Mouse (Mus musculus): ENCODE measurements around the gene Gm5460.

The Gm5460 gene

GRCm38 (mm10) chr14:34016381-34016780 lies at the start of gene Gm5460:
Gm5460 (plus strand) TSS chr14:34016758.
- no peak for DNase-seq (ENCODE audit: low read depth, low spot score)

GRCm38 (mm10) chr14:33972679-33973078 lies 43.9 kb upstream of the Gm5460 start:
- DNase-seq (ENCODE audit: low read depth, low spot score): no peak

DNA sequence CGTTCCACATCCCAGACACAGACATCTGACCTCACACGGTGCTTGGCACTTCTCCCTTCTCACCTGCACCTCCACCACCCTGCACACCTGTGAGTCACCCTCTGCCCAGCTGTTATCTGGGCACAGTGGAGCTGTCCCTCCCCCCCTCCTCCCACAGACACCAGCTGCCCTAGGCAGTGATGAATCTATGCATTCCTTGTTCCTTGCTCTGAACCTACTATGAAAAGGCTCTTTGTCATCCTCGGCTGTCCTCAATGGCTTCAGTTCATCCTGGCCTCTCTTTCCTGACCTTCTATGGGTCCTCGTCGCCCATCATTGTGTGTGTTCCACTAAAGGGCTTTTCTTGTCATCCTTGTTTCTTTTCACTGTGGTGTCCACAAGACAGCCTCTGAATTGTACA lies 41.8 kb upstream of the Gm5460 start:
- DNase-seq (ENCODE audit: low read depth, low spot score): no peak

DNA sequence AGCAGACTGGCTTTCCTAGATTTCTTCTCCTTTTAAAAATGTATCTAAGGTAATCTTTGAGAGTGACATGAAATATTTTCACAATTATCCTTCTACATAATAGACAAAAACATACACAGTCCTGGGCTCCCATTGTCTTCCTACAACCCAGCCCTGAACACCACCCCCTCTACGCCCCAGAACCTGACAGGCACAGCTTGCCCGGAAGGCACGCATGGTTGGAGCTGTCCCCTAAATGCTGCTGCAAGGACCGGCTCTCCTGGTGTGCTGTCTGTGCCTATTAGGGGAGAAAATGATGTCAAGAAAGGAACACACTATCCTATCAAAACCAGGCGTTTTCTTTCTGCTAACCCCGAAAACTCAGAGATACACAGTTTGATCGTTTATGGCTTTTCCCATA lies 38.8 kb upstream of the Gm5460 start:
- no peak for DNase-seq (ENCODE audit: low read depth, low spot score)

DNA sequence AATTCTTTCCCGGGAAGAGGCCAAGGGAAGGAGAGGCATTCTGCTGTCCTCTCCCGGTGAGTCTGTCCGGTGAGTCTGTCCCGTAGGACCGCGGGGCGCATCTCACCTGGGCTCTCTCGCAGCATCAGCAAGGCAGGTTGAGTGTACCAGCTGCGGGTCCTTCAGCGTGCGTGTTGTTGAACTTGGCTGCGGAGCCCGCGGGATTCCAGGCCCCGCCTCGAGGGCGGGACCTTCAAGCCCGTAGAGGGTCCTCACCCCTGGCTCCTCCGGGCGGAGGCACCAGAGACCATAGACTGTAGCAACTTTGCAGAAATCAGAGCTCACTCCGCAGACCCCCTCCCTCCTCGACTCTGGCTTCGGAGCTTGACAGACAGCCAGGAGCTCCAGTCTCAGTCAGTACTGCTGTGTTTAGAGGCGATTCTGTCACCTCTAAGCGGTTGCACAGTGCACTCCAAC lies 37.9 kb upstream of the Gm5460 start, which contains the start of gene Zfp488:
TSS of gene Zfp488 (minus strand) at position 161 of the 456 bp plus-strand sequence.
- DNase-seq (ENCODE audit: low read depth, low spot score): no peak

DNA sequence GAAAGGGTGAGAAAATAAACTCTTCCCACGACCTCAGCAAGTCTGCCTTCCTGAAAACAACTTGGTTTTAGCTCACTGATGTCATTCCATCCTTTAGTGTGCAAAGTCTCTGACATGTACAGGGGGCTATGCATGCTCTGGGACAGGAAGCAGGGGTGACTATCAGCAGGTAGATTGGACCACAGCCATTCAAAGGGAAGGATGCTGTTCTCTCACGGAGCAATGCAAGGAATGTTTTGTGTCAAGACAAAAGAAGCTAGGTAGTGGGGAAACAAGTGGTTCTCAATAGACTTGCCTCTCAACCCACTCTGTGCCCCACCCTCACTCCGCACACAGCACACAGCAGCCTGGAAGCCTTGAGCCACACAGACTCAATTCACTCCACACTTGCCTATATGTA lies 27.4 kb upstream of the Gm5460 start:
- DNase-seq (ENCODE audit: low read depth, low spot score): no peak

GRCm38 (mm10) chr14:33991971-33992370 lies 24.6 kb upstream of the Gm5460 start:
- DNase-seq (ENCODE audit: low read depth, low spot score): no peak

GRCm38 (mm10) chr14:33993051-33993450 lies 23.5 kb upstream of the Gm5460 start:
- DNase-seq (ENCODE audit: low read depth, low spot score): no peak

DNA sequence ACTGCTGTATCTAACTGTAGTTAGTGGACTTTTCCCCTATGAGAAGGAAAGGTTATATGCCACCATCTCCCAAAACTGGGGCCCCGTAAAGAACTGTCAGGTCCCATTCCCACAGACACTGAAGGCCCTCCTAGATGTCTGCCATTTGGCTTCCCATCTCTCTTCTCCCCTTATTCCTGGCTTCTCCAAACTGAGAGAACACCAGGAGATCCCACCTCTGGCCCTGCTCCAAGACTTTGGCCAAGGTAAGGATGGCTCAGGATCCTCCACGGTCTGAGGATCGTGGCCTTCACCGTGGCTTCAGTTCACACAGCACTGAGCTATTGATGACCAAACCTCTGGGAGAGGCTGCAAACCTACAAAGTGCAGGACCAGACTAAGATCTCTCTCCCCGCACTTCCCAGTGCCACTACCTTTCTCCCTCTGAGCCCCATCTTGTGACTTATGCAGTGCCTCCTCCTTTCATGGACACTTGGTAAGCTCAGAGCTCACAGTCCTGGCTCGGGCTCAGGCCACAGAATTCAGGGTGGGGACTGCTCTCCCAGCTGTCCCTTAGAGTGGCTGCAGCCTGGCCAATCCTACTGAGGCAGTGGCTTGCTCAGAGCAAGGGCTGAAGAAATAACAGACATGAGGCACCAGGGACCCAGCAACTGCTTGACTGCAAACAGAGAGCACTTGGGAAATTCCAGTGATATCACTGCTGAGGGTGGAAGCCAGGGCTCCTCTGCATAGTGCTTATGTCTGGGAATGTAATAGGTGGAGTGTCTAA lies 22.9 kb upstream of the Gm5460 start:
- DNase-seq (ENCODE audit: low read depth, low spot score): no peak

GRCm38 (mm10) chr14:33997427-33997826 lies 19.1 kb upstream of the Gm5460 start:
- no peak for DNase-seq (ENCODE audit: low read depth, low spot score)

GRCm38 (mm10) chr14:34000076-34000475 lies 16.5 kb upstream of the Gm5460 start:
- DNase-seq (ENCODE audit: low read depth, low spot score): no peak

- DNase-seq (ENCODE audit: low read depth, low spot score): no peak
These were observed 15.1 kb upstream of the Gm5460 start for GRCm38 (mm10) chr14:34001445-34001844.

DNA sequence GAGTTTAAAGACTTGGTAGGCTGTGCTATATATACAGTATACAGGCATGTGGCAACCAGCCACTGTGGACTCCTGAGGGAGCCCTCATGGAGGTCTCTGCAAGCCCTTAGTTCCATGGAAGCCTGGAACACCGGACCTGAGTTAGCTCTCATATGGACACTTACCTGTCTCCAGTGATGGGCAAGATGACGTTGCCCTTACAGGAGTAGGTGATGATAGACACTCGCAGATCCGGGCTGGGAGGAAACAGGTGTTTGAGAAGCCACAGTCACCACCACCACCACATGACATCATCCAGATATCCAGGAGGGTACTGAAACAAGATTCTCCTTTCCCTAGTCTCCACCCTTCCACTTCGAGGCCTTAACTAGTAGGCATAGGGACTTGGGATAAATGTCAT lies 14.2 kb upstream of the Gm5460 start:
- DNase-seq (ENCODE audit: low read depth, low spot score): no peak

GRCm38 (mm10) chr14:34015063-34015462 lies 1.5 kb upstream of the Gm5460 start, which contains the start of gene Gm30083:
Gm30083 (minus strand) TSS chr14:34015182.
- no peak for DNase-seq (ENCODE audit: low read depth, low spot score)

GRCm38 (mm10) chr14:34016938-34017337 lies 380 bp downstream of the Gm5460 start:
- no peak for DNase-seq (ENCODE audit: low read depth, low spot score)

- no peak for DNase-seq (ENCODE audit: low read depth, low spot score)
These were observed 10.2 kb downstream of the Gm5460 start for GRCm38 (mm10) chr14:34026710-34027109.

DNA sequence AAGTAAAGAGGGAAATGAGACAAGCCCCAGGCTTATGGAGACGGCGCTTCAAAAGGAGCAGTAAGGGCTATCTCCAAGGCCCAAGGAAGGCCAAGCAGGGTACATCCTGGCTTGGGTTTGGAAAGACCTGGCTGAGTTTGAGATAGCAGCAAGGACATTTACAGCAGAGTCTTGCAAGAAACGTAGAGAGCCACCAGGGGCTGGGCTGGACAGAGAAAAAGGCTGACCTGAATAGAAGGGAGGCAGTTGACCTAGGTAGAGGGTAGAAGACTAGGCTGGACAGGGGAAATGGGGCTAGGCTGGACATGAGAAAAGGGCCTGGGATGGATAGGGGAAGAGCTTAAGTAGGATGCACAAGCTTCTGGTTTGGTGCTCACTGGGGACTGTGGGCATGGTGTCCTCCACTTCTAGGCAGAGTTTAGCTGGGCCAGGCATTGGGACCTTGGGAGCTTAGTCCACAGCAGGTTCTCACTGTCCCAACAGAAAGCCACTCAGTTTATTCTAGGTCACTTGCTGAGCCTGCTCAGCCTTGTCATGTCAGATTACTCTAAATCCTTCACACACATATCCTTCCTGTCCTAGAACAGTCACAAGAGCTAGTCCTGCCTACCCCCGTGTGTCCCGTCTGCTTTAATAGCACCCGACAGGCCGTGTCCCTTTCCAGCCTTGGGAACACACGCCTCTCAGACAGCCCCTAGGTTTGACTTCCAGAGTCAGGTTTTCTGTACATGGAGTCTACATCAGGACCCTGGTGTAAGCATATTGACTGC lies 17.5 kb downstream of the Gm5460 start:
- no peak for DNase-seq (ENCODE audit: low read depth, low spot score)

- no peak for DNase-seq (ENCODE audit: low read depth, low spot score)
These were observed 24.7 kb downstream of the Gm5460 start for GRCm38 (mm10) chr14:34041241-34041640.

DNA sequence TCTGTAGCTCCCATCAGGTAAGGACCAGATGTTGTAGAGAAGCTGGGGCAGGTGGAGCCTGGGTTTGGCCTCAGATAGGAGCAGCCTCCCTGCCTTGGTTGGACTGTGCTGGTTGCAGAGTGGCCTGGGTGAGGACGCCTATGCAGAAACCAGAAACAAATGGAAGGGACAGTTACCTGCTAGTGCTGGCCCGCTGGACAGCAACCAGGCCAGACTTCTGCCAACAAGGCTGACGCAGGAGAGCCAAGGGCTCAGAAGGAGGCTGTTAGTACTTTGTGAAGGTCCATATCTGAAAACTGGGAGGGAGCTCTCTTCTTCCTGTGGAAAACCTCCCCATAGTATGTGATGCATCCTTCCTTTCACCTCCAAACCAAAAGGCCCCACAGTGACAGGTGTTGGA lies 26.8 kb downstream of the Gm5460 start:
- no peak for DNase-seq (ENCODE audit: low read depth, low spot score)

DNA sequence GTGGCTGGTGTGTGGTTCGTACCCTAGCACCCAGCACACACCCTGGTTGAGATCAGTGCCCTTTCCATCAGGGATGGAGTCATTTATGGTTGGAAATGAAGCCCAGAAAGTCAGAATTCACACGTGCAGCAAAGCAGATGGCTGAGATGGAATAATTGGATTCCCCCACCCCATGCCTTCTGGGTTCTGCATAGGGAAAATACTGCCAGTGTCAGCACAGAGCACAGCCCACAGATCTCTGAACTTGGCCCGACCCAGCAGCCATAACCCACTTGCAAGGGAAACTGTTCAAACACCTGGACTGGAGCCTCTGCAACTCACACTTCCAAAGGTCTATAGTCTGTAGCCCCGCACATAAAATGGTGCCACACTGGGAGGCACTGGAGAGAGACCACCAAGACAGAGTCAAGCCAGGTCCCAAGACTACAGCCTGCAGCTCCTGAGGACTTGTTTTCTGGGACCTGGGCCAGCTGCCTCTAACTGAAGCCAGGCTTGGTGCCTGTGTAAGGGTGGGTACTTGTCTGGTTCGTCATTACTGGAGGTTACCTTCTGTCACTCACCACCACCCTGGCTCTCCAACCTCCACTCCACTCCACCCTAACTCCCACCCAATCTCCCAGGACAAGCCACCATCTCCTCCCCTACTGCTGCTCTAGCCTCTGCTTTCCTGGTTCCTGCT lies 33.7 kb downstream of the Gm5460 start:
- DNase-seq (ENCODE audit: low read depth, low spot score): no peak

GRCm38 (mm10) chr14:34052516-34052915 lies 36.0 kb downstream of the Gm5460 start, which contains the start of gene Antxrl:
Antxrl (plus strand) TSS chr14:34052707.
- no peak for DNase-seq (ENCODE audit: low read depth, low spot score)

DNA sequence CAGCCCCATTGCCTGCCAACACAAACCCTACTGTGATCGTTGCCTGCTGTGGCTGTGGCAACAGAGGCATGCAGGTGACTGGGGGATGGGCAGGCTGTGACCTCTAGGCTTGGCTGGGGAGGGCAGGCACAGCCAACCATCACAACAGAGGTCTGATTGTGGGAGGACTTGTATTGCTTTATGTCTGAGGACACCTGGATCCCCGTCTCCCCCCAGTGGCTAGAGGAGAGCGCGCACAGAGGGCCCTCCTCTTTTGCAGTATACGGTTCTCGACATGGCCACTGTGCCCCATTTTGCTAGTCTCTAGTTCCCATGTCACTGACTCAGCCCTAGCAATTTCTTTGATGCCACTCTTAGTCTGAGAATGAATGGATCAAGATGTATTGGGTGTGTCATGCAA lies 55.1 kb downstream of the Gm5460 start:
- no peak for DNase-seq (ENCODE audit: low read depth, low spot score)

All from WW6 (cell line).